Mouse (Mus musculus) splenic B cell, adult 2 months (primary cell): ENCODE measurements around the gene Ubn2.
"Not testable (repeated sequence)": the region's sequence is repeated elsewhere in the genome, so short reads cannot be mapped to it uniquely, and the experiment has no call there.

Source experiments
- DNase-seq: peaks from one replicate; pipeline ENCODE4 v3.0.0-alpha.2; 2011; ENCODE audit warnings: low read depth, low spot score
- H3K27me3 ChIP-seq: 2 replicates; pipeline ENCODE4 v1.6.1; 2012; ENCODE audit warnings: mild to moderate bottlenecking, low read length, moderate library complexity, mixed read lengths; ENCODE audit not compliant: control insufficient read depth, poor library complexity, insufficient read depth, severe bottlenecking
- H3K36me3 ChIP-seq: 2 replicates; pipeline ENCODE4 v1.6.1; 2012; ENCODE audit warnings: mild to moderate bottlenecking, low read length, moderate library complexity, mixed read lengths; ENCODE audit not compliant: control insufficient read depth, poor library complexity, insufficient read depth, severe bottlenecking

Ubn2 gene

DNA sequence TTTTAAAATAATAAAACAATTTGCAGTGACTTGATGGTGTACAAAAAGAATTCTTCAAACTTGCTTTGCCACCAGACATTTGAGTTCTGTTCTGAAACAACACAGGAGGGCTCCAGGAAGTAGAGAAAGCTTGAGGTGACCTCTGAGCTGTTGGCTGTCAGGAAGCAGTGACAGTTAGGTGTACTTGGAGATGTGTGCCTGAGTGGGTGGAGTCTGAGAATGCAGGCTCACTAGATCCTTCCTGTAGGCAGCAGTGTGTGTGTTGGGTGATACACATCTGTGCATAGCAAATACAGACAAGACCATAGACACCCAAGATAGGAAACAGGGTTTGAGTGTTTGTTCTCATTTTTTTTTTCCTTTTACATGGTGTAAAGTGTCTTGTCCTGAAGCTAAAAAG, 79.1 kb downstream of the Ubn2 start:
- H3K36me3 ChIP-seq: 0 out of 2 replicates have a peak, but pooled peaks cover 5% of the 10 kb centered on the region
- H3K27me3 ChIP-seq: no peaks in the 10 kb centered on the region
- no peak for DNase-seq

DNA sequence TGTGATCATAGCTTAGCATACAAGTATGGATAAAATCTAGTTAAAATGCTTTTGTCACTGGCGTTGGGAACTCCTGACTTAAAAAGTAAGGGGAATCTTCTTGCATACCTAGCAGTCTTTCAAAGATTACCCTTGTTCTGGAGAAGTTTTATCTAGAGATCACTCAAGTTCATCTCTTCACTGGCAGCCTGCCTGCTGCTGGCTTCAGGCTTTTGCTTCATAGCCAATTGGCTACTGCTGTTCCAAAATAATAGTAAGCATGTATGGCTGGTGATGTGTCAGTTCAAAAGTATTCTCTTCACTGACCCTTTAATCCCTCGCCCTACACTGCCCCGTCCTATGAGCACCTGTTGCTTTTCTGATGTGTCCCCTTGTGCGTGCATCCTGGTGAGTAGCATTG, 81.5 kb downstream of the Ubn2 start:
- DNase-seq: no peak
- no peaks in the 10 kb centered on the region for H3K27me3 ChIP-seq
- 0 out of 2 replicates have a peak, but pooled peaks cover 5% of the 10 kb centered on the region for H3K36me3 ChIP-seq

DNA sequence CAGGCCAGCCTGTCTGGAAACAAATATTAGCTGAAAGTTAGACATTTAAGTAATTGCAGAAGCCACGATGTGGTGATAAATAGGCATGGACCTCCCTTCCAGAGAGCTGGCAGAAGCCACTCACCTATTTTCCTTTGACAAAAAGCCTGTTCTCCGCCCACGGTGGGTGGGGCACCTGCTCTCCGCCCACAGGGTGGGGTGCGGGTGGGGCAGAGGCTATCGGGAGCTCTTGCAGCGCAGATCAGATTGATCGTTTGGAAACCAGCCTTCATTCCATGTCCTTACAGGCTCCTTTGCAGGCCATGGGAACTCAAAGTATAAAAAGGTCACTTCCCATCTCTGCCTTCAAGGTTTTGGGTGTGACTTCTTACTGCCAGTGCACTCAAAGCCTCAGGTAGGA, 90.1 kb downstream of the Ubn2 start:
- no peak for DNase-seq
- H3K27me3 ChIP-seq: no peaks in the 10 kb centered on the region

DNA sequence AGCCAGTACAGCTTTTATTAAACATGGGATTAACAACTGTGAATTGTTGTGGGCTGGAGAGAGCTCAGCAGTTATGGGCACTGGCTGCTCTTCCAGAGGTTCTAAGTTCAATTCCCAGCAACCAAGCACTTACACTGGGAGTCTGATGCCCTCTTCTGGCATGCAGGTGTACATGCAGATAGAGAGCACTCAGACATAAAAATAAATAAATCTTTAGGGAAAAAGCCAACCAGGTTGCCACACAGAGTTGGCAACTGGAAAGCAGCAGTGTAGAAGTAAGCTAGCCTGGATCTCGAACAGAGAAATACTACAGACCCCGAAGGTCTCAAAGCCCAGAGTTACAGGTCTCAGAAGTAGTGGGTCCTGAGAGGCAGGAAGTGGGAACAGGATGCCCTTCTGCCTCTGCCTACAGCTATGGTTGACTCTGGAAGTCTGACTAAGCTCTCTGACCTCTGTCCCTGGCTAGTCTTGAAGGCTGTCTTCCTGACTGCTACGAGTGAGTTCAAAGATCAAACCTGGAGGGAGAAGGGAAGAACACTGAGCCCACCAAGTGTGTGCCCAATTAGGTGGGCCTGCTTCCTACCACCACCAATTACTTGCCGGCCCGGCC, 97.6 kb downstream of the Ubn2 start:
- no peaks in the 10 kb centered on the region for H3K27me3 ChIP-seq
- no peaks in the 10 kb centered on the region for H3K36me3 ChIP-seq
- DNase-seq: peak; percentile 58

More for the DNA sequence above, 90.1 kb downstream of the Ubn2 start:
- 0 out of 2 replicates have a peak, but pooled peaks cover 2% of the 10 kb centered on the region for H3K36me3 ChIP-seq

DNA sequence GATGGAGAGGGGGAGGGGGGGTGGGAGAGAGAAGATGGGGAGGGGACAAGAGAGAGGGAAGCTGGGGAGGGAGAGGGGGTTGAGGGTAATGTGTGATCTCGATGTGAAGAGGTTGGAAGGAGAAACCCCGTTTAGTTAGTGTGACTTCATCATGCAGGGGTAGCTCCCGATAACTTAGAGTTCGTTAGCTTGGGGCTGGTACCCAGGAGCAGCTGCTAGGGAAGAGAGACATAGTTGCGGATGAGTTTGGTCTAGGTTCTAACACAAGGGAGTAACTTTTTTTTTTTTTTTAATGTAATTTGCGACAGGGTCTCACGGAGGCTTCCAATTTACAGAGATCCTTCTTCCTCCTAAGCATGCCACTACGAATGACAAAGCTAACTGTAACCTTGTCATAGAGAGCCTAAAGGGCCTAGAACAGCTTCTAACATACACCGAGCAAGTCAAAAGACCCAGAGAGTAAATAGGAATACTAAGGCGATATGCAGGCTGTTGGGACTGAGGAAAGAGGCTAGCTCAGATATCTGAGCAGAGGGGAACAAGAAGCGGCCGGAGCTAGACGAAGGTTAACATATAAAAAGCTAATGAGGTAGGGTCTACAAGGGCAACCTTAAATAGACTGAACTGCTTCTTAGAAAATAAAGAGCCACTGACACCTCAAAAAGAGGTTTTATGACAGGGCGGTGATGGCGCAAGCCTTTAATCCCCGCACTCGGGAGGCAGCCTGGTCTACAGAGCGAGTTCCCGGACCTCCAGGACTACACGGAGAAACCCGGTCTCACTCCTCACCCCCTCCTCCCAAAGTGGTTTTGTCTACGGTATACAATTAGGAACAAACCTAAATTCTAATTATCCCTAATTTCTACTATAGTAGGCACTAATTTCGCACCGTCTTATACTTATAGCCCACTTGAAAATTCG, 99.0 kb downstream of the Ubn2 start:
- Histone ChIP-seq H3K27me3 (no peaks in the 10 kb centered on the region), H3K36me3 (no peaks in the 10 kb centered on the region)
- peak; percentile 31 for DNase-seq

DNA sequence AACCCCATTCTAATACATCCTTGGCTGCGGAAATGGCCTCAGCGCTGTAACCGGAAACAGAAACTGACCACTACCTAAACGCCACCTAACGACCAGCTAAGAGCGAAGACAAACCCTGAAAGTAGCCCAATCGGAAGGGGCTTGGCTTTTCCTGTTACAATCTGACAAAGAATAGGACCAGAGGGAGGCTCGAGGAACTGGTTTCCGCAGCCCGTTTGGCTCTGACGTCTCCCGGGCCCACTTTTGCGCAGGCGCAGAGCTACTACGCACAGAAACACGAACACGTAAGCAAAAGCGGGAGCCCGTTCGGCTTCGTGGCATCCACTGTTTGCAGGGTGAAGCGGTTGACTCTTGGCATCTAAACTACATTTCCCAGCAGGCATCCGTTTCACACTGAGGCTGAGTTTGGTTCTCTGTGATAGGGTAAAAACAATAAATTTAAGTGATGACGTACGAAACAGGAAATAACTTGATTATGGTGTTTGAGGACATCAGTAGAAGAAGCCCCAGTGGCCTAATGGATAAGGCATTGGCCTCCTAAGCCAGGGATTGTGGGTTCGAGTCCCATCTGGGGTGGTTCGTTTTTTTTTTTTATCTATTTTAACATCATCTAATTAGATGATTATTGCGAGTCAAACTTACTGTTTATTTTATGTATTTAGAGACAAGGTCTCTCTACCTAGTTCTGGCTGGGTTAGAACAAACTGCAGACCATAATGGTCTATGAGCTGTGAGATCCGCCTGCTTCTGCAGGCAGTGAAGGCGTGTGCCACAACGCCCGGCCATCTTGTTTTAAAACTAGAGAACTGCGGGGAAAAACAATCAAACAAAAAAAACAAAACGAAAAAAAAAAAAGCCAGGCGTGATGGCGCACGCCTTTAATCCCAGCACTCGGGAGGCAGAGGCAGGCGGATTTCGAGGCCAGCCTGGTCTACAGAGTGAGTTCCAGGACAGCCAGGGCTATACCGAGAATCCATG, 100.0 kb downstream of the Ubn2 start, which contains the start of gene Fmc1:
Fmc1 (plus strand) TSS at position 75 of the 978 bp plus-strand sequence.
- no peaks in the 10 kb centered on the region for H3K27me3 ChIP-seq
- DNase-seq: peak; percentile 99
- no peaks in the 10 kb centered on the region for H3K36me3 ChIP-seq

DNA sequence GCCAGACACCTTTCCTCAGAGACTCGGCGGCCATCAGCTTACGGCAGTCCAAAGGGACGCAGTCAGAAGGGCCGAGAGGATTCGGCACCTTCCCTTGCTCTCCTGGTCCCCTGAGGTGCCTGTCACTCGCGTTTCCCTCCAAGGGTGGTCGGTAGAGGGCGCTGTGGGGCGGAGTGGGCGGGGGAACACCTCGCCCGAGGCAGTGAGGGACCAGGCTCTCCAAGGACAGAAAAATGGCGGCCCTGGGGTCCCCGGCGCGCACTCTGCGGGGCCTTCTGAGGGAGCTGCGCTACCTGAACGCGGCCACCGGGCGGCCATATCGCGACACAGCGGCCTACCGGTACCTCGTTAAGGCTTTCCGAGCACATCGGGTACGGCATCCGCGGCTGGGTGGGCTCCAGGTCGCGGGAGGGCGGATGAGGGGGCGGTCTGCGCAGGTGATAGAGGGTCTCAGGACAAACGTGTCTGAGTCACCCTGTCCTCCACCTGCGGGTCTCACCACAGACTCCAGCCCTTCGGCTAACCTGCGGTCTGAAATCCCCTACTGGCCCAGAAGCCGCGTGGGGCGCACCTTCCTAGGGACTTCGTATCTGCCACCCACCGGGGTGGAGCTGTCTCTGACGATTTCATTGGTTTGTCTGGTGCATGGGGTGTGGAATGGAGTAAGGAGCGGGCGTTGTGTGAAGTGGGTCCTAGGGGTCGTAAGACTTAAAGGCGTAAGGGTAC, 101.1 kb downstream of the Ubn2 start:
- Histone ChIP-seq H3K36me3 (no peaks in the 10 kb centered on the region), H3K27me3 (no peaks in the 10 kb centered on the region)
- peak; percentile 97 for DNase-seq

DNA sequence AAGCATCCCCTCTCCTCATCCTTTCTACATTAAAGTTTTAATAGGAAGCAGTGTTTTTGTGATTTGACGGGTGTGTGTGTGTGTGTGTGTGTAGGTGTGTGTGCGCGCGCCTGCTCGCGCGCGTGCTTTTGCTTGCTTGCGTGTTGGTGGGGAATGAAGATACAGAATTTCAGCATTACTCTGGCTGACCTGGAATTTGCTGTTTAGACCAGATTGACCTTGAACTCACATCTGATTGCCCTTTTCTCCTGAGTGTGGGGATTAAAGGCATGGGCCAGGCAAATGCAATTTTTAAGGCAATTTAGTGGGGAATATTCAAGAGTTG, 101.6 kb downstream of the Ubn2 start:
- no peaks in the 10 kb centered on the region for H3K36me3 ChIP-seq
- H3K27me3 ChIP-seq: no peaks in the 10 kb centered on the region
- DNase-seq: no peak

DNA sequence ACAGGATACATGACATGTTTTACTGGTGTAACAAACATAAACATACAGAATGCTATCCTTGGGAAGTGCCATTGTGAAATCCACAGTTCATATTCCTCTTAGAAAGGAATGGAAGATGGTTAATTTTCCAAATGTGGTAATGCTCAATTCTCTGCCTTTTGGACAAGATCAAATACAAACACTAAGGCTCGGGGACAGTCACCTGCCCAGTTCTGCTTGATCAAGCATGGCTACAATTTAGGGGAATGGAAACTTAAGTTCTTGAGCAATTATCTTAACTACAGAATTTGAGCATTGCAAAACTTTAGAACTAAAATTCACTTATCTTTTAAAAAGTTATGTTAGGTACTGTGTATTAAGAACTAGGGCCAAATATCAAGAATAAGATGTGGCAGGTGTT, 102.0 kb downstream of the Ubn2 start:
- DNase-seq: peak; percentile 56
- Histone ChIP-seq H3K36me3 (no peaks in the 10 kb centered on the region), H3K27me3 (no peaks in the 10 kb centered on the region)

DNA sequence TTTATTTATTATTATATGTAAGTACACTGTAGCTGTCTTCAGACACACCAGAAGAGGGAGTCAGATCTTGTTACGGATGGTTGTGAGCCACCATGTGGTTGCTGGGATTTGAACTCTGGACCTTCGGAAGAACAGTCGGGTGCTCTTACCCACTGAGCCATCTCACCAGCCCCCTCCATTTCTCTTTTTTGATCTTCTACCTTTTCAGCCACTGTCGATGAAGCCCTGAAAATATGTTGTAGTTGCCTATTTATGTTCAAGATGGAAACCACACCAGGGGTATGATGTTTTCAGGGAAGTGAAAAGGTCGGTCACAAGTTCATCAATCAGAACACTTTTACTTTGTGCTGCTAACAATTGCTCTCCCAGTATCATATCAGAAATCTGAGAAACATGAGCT, 110.4 kb downstream of the Ubn2 start:
- H3K27me3 ChIP-seq, DNase-seq, H3K36me3 ChIP-seq: not testable (repeated sequence)

DNA sequence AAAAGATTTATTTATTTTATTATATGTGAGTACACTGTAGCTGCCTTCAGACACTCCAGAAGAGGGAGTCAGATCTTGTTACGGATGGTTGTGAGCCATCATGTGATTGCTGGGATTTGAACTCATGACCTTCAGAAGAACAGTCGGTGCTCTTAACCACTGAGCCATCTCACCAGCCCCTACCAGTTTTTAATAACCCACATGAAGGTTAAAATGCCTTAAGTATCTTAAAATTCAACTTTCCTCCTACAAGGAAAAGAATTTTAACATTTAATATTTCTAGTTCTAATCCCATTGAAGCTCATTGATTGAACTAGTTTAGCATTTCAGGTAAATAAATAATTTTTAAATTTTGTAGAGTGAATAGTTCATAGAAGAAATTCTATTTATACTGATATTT, 113.3 kb downstream of the Ubn2 start:
- not testable (repeated sequence) for H3K36me3 ChIP-seq, H3K27me3 ChIP-seq, DNase-seq

DNA sequence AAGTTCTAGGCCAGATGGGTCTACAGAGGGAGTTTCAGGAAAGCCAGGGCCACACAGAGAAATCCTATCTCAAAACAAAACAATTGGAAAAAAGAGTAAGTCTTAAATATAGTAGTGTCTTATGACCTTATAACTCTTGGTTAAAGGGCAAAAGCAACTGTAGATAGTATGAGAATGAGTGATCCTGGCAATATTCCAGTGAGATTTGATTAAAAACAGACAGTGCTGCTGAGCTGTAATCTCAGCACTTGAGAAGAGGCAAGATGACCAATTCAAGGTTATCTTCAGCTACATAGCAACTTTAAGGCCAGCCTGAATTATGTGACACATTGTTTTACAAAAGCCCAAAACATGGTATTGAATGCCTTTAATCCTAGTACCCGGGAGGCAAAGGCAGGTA, 114.0 kb downstream of the Ubn2 start:
- no peak for DNase-seq
- H3K27me3 ChIP-seq: no peaks in the 10 kb centered on the region

DNA sequence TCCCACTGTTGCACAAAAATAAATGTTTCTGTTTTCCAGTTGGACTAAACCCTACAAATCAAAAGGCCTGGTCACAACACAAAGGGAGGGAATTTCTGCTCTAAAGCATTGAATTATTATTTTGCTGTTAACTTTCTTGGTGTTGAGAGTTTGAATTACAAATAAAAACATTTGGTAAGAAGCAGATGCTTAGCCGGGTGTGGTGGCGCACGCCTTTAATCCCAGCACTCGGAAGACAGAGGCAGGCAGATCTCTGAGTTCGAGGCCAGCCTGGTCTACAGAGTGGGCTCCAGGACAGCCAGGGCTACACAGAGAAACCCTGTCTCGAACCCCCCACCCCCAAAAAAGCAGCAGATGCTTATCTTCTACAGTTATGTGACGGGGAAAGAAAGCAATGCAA, 114.8 kb downstream of the Ubn2 start:
- not testable (repeated sequence) for DNase-seq, H3K36me3 ChIP-seq, H3K27me3 ChIP-seq

More for the DNA sequence above, 114.0 kb downstream of the Ubn2 start:
- no peaks in the 10 kb centered on the region for H3K36me3 ChIP-seq

DNA sequence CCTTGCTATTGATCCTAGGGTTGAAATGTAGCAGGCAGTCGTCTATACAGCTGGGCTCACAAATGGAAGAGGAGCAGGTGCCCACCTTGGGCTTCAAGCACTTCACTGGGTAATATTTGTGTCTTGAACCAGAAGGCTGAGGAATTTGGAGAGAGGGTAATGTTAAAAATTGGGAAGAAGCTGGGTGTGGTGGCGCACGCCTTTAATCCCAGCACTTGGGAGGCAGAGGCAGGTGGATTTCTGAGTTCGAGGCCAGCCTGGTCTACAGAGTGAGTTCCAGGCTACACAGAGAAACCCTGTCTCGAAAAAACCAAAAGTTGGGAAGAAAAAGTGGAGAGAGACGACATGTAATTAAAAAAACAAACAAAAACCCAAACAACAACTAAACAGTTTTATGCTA, 116.1 kb downstream of the Ubn2 start:
- H3K36me3 ChIP-seq, H3K27me3 ChIP-seq, DNase-seq: not testable (repeated sequence)
